Mouse (Mus musculus): ENCODE measurements around the gene Ikzf4.
"Not testable (repeated sequence)": the region's sequence is repeated elsewhere in the genome, so short reads cannot be mapped to it uniquely, and the experiment has no call there.

Ikzf4 gene

DNA sequence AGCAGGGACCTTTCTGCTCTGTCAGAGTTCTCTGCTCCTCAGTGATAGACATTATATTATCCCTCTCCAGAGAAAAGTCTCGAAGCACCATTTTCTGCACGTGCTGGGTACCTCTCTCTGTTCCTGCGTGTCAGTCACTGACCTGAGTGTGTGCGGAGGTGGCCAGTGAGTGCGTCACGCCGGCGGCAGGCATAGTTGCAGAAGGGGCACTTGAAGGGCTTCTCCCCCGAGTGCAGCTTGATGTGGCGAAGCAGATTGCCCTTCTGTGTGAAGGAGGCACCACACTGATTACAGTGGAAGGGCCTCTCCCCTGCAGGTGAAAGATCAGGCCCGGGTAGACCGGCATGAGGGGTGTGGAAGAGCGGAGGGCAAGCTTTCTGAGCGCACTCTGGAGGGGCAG, 5.8 kb downstream of the Ikzf4 start:
- no peak for DNase-seq

DNA sequence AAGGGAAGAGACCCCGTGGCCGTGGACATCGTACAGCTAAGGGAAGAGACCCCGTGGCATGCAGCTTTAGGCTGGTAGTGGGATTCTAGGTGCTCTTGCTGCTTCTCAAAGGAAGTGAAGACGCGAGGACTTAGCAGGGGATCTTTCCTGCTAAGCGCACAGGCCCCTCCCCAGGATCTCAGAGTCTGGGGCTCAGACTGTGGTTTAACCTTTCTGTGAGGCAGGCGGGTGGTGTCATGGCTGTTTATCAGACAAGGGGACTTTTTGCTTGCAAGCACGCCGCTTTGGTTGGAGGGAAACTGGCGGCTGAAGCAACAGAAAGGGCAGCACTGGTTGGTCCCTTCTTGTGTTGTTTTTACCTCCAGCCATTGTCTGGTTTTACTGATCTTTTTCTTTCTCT, 8.8 kb downstream of the Ikzf4 start:
- no peak for DNase-seq

DNA sequence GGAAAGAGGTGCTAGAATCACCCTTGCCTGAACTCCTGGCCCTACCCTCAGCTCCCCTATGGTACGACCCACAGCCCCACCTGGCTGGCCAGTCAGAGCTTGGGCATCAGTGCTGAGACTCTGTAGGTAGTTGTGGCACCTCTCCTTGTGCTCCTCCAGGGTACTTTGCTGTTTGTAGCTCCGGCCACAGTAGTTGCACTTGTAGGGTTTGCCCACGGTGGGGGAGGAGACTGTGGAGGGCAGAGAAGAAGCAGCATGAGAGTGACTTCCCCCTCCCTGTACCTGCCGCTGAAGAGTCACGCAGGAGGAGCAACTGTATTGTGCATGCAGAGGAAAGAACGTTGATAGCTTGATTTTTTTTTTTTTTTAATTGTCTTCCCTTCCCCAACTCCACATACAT, 9.2 kb downstream of the Ikzf4 start:
- DNase-seq = no peak

DNA sequence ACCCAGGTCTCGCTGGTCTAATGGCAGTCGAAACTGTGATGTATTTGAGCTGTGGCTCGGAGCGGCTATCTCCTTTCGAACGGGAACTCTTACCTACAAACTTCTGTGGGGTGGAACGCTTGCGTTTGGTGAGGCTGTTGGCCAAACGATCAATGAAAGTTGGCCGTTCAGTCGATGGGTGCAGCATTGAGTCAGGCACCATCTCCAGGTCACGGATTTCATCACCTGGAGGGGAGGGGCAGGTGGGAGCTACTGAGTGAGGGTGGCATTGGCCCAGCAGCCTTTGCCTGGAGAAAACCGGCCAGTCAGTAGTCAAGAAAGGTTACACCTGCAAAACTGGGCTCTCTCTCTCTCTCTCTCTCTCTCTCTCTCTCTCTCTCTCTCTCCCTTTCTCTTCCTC, 10.1 kb downstream of the Ikzf4 start:
- DNase-seq = no peak

DNA sequence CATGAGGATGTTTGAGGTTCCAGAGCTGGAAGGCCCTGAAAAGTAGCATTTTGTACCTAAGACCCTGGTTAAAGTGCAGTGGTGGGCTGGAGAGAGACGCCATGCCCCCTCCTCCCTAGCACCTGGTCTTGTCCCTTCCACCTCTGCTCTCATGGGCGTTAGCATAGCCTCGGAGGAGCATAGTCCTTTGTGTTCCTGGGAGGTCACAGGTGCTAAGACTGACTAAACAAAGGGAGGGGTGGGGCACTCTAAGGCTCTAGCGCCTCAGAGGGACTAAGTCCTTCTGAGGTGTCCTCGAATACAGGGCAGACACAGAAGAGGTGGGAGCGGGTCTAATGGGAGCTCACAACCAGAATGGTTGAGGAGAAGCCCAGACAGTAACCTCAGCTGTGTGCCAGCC, 14.2 kb downstream of the Ikzf4 start:
- DNase-seq = no peak

DNA sequence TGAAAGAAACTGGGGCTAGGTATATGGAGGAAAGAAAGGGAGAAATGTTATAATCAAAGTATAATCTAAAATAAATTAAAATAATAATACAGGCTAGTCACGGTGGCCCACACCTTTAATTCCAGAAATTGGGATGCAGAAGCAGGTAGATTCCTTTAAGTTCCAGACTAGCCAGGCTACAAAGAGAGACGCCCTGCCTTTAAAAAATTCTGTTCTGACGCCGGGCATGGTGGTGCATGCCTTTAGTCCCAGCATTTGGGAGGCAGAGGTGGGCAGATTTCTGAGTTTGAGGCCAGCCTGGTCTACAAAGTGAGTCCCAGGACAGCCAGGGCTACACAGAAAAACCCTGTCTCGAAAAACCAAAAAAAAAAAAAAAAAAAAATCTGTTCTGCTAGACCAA, 15.5 kb downstream of the Ikzf4 start:
- DNase-seq = not testable (repeated sequence)

DNA sequence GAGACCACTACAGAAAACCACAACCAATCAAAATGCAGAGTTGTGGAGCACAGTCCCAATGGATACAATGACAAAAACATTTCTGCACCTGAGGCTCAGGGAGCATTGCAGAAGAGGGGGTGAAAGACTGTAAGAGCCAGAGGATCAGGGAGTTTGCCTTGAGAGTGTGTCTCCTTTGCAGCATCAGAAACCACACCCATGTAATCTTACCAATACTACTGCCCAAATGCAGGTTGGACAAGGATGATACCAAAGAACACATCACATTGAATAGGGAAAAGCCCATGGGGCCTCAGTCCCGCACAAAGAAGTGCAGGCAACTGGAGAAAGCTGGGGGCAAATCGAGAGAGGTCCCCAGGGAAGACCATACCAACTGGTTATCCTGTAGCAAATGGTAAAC, 16.0 kb downstream of the Ikzf4 start:
- DNase-seq = no peak

DNA sequence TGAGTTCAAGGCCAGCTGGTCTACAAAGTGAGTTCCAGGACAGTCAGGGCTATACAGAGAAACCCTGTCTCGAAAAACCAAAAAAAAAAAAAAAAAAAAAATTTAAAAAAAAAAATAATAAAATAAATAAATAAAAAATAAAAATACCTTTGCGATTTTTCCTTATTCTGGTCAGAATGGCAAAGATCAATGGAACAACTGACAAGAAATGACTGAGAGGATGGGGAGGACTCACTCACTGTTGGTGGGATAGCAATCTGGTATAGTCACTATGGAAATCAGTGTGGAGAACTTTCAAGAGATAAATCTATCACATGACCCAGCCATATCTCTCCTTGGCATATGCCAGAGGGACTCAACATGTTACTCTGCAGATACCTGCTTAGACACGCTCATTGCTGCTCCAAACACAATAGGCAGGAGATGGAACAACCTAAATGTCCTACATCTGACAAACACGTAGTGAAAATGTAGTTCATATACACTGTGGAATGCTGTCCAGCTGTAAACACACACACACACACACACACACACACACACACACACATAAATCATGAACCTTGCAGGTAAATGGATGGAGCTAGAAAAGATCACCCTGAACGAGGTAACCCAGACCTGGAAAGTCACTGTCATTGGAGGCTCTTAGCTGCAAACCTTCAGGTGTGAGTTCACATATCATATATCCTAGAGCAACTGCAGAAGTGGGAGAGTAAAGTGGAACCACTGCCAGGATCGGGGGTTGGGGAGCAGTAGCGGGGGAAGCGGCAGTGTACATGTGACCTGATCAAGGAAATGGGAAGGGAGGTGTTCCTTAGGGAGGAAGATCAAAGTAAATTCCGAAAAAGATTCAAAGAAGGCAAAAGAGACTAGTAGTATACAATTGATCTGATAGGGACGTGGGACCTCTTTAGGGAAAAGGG, 18.1 kb downstream of the Ikzf4 start:
- DNase-seq = no peak

DNA sequence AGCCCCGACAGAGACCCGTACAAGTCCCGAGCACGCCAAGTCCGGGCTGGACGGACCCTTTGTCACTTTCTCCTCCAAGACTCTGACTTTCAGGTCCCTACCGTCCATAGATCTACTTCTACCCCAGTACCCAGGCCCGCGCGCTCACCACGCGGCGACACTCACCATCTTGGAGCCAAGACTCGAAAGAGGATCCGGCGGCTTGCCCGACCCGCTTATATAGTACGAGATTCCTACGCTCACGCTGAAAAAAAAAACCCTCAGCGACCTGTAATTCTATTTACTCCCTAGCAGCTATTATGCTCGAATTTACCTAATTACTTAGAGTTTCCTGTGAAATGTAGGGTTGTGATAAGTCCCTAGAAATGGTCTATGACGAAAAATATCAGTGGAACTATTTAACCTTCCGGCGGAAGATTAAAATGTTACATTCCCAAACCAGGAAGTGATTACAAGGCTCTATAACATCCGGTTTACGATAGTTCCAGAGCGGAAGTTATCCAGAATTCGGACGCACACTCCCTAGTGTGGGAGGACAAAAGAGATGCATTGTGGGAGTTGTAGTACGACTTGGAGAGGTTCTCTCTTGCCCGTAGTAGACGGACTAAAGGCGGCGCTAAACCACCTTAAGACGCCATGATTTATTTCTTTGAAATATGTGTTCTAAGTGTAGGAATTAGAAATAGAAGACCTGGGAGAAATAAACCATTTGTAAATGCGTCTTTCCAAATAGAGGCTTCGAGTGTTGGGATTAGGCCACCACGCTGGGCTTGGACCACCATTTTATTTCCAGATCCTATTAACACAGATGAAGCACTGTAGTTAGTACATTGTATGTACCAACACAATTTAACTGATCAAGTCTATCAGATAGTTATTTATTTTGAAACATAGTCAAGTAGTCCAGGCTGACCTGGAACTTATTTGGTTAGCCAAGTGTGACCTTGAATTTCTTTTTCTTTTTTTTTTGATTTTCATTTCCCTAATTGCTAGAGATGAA, 19.2 kb downstream of the Ikzf4 start, which contains the start of gene Rps26:
Gene Rps26 (minus strand): TSS at position 437 of the 1,000 bp plus-strand sequence.
- DNase-seq = peak; percentile 86 to 89

DNA sequence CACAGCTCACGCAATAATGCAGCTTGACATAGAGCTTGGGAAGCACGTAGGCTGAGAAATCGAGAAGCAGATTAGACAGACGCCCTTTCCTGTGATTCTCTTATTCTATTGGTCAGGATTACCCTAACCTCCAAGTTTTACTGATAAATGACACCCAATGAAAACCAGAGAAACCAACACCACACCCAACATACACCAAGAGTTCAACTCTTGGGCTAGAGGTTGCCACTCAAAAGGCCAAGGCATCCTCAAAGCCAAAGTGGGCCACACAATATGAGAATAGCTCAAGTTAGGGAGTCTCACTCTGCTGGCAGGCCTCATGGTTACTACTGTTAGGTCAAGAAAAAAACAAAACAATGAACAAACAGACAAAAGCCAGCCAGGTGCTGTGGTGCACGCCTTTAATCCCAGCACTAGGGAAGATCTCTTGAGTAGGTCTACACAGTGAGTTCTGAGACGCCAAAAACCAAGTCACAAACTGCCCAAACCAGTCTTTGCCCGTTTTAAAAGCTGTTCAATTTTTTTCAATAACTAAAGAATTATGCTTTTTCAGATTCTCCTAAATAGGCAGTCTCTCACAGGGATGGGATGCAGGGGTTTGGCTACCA, 20.4 kb downstream of the Ikzf4 start:
- DNase-seq = no peak

DNA sequence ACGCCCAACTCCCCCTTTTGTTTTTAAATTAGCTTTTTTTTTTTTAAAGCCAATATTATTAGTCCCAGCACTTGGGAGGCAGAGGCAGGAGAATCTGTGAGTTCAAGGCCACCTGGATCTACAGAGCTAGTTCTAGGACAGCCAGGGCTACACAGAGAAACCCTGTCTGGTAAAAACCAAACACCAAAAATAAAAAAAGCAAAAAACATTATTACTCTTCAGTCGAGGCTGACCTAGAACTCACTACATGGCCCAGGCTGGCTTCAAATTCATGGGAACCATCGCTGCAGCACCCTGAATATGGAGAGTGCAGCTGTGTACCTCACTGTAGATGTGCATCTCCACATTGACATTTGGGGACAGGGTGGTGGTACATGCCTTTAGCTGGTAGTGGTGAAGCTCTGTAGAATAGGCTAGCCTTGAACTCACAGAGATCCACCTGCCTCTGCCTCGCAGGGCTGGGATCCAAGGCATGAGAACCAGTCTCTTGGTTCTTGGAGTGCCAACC, 22.6 kb downstream of the Ikzf4 start:
- DNase-seq = not testable (repeated sequence)

DNA sequence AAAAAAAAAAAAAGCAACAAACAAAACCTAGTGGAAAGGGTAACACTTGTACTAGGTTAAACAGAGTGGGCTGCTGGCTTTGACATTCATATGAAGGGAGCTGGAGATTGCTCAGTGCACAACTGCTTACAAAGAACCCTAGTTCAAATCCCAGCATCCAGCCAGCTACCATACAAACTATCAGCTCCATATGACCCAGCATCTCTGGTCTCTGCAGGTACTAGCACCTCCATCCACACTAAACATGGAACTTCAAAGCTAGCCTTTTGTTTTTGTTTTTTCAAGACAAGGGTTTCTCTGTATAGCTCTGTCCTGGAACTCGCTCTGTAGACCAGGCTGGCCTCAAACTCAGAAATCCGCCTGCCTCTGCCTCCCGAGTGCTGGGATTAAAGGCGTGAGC, 23.1 kb downstream of the Ikzf4 start:
- no peak for DNase-seq

DNA sequence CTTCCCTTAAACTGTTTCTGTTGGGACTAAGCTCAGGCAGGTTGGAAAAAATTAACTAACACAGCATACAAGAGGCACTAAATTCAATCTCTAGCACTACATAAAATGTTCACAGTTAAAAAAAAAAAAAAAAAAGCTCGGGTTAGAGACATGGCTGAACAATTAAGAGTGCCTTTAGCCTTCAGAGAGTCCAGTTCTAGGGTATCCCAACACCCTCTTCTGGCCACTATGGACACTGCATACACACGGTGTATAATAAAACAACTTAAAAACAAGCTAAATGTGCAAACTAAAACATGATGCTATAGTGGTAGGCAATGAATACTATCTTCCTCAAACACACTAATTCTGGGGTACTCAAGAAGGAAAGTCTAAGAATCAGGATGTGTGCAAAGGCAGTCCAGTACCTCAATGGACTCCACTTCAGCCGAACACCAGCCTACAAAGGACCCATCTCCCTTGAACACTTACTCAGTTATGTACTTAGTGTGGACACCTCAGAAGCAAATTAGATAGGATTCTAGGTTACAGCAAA, 23.7 kb downstream of the Ikzf4 start:
- no peak for DNase-seq

DNA sequence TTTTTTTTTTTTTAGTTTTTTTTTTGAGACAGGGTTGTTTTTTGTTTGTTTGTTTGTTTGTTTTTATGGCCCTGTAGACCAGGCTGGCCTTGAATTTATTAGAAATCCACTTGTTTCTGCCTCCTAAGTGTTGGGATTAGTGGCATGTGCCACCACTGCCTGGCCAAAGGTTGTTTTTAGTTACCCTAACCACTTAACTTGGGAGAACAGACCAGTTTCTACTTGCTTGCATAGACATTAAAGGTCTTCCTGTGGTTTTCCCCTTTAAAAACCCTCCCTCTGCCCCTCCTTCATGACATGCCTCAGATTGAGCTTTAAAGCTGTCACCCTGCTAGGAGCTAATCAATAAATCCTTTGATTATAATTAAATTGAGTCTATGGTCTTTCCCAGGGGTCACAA, 25.6 kb downstream of the Ikzf4 start:
- no peak for DNase-seq

DNA sequence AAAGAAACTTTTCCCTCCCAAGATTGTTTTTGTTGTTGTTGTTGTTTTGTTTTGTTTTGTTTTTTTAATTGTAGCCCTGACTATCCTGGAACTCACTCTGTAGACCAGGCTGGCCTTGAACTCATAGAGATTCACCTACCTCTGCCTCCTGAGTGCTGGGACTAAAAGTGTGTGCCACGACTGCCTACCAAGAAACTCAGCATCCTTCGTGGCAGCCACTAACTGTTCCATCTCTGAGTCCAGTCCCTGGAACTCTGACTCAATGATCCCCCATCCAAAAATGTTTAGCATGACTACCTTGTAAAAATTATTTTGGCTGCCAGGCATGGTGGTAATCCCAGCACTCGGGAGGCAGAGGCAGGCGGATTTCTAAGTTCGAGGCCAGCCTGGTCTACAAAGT, 26.6 kb downstream of the Ikzf4 start:
- not testable (repeated sequence) for DNase-seq

DNA sequence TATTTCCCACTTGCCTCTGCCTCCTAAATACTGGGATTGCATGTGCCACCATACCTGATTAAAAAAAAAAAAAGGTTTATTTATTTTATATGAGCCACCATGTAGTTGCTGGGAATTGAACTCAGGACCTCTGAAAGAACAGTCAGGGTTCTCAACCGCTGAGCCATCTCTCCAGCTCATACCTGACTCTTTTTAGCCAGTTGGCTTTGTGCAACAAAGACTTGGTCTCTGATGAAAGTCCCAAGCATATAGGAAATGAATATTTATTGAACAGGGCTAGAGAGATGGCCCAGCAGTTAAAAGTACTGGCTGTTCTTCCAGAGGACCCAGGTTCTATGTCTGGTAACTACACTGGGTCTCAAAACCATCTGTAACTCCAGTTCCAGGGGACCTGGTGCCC, 27.2 kb downstream of the Ikzf4 start:
- DNase-seq = no peak

DNA sequence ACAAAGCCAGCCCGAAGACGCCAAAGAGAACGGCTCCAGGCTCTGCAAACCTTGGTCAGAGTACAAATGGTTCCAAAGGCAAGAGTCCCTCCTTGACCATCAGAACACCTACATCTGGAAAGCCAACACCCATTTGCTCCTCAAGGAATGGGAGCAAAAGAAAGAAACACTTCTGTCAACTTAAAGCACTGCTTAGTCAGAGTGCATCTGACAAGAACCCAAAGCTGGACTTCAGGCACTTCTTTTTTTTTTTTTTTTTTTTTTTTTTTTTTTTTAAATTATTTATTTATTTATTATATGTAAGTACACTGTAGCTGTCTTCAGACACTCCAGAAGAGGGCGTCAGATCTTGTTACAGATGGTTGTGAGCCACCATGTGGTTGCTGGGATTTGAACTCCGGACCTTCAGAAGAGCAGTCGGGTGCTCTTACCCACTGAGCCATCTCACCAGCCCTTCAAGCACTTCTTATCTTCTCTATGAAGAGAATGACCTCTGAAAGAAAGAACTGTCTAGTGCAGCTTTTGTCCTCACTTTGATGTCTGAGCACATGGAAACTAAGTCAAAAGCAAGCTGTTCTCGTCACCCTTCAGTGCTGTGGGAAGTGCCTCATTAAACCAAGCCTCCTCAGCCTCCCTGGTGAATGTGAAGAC, 29.9 kb downstream of the Ikzf4 start:
- DNase-seq = not testable (repeated sequence)

DNA sequence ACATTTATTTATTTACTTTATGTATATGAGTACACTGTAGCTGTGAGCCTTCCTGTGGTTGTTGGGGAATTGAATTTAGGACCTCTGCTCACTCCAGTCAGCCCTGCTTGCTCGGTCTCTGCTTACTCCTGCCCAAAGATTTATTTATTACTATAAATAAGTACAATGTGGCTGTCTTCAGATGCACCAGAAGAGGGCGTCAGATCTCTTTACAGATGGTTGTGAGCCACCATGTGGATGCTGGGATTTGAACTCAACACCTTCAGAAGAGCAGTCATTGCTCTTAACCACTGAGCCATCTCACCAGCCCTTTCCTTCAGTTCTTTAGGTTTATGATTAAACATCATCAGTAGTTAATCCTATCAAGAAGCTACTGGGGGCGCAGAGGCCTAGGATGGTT, 30.9 kb downstream of the Ikzf4 start:
- no peak for DNase-seq

DNA sequence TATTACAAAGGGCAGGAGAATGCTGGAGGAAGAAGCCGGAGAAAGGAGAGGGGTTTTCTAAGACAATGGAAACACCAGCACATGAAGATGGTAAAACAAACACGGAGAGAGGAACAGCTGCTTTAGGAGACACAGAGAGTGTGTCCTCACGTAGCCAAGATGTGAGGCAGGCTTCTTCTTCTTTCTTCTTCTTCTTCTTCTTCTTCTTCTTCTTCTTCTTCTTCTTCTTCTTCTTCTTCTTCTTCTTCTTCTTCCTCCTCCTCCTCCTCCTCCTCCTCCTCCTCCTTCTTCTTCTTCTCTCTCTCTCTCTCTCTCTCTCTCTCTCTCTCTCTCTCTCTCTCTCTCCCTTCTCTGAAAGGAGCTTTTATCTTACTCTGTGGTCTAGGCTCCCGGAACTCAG, 32.0 kb downstream of the Ikzf4 start:
- DNase-seq = not testable (repeated sequence)

DNA sequence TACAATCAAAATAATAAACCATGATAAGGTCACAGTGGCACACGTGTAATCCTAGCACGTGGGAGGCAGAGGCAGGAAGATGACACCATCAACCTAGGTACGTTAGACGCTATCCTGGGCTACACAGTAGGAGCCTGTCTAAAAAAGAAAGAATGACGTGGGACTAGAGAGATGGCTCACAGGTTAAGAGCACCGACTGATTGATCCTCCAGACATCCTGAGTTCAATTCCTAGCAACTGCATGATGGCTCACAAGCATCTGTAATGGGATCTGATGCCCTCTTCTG, 32.7 kb downstream of the Ikzf4 start:
- DNase-seq = no peak

DNA sequence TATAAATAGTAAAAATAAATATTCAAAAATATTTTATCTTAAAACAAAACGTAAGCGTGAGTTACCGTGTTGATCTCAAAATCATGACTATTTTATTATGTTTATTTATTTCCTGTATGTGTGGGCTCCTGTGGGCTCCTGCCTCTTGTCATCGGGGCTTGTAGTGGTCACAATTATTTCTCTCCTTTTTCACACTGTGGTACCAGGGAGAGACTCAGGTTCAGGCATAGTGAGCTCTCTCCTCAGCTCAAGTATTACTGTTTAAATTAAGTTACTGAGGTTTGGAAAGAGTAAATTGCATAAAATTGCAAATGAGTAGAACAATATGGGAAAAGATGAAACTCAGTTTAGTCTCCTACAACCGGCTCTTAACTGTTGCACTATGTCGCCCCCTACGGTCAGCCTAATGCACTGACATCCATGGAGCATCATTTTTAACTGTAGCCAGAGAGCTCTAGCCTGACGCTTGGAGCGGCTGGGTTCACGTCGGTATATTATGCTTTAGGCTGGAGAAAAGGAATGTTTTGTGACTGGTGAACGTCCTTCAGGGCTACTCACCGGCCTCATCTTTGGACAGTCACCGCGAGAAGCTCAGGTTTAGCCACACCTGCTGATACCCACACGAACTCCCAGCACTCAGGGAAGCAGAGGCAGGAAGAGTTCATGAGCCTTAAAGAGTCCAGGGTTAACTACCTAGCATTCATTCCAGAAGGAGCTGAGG, 33.2 kb downstream of the Ikzf4 start:
- peak; percentile 77 to 87 for DNase-seq

DNA sequence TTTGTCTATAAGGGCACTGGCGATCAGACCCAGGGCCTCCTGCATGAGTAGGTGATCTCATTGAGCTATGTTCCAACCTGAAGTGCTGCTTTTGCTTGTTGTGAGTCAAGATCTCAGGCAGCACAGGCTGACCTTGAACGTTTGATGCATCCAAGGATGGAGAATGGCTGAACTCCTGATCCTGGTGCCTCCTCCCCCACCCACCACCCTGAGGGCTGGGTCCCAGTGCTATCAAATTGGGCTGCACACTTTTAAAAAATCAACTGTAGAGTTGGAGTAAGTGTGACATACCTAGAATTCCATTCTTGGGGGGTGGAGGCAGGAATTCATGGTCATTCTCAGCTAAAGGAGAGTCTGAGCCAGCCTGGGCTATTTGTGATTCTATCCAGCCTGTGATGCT, 39.3 kb downstream of the Ikzf4 start:
- no peak for DNase-seq
